Comparison of ENCODE assay signal across 8 mouse cellular contexts in the genomic region with DNA sequence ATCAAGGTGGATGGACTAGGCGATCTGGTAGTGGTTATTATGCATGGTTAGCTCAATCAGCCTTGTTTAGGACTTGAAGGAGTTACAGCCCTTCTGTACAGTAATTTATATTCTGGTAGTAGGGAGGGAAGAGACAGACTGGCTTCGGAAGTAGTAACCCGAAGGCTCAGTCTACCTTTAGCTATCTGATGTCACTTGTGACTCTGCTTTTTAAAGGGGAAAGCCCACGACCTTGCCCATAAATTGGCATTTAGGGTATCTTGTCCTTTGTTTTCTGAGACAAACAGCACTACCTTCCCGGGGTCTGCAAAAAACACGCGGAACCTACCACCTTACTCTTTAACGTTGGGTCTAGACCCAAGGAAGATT. TPM values are rescaled to one million over a fixed set of nuclear protein-coding genes. Genes with fewer than 3 reads are reported as not detected.
A peak's percentile ranks its signal among the peaks of the same experiment; 100 is the strongest.
DNase-seq lines count a peak whose midpoint lies in the region; ATAC-seq and TF ChIP-seq lines count a peak whose summit lies in the region.

No protein-coding gene starts in this region.

- dilution Hi-C loops in CH12.LX (cut with MboI; ENCODE audit: extremely low pct_ligation_motif_present, extremely low pct_unique_long_range_greater_than_20kb, low sequenced_read_pairs): no loop called here

- no peaks in the 10 kb centered on the region for H3K9me3 ChIP-seq in CH12.LX (replicated peaks; ENCODE audit: low read length)
- H3K9me3 ChIP-seq in forebrain, postnatal 0 days (ENCODE audit: low read length): no peaks in the 10 kb centered on the region

- no peak for ATAC-seq in forebrain, postnatal 0 days
- ATAC-seq in megakaryocyte, adult 5-6 weeks (ENCODE audit: poor library complexity, severe bottlenecking): peak; percentile 1; the same call in 1 of the 2 replicates

- 3% methylated on average over 8 of the region's 8 CpGs for WGBS in heart, adult 2 months
- WGBS in forebrain, postnatal 0 days: 5% methylated on average over 8 of the region's 8 CpGs

- H3K27ac ChIP-seq in heart, adult 2 months: peak overlapping the region; percentile 95
- H3K27ac ChIP-seq in CH12.LX (ENCODE audit: insufficient read depth, low read depth): peak overlapping the region; percentile 76
- H3K27ac ChIP-seq in forebrain, postnatal 0 days (ENCODE audit: low read depth, low read length): peak overlapping the region; percentile 85

- in situ Hi-C loops in CH12.LX (cut with MboI; ENCODE audit: low pct_ligation_motif_present, low pct_unique_long_range_greater_than_20kb, low sequenced_read_pairs): no loop called here

- no peaks in the 10 kb centered on the region for H3K27me3 ChIP-seq in heart, adult 2 months (ENCODE audit: control insufficient read depth, insufficient read depth, low read length)
- H3K27me3 ChIP-seq in CH12.LX (replicated peaks): no peaks in the 10 kb centered on the region
- H3K27me3 ChIP-seq in forebrain, postnatal 0 days (ENCODE audit: insufficient read depth, low read length): no peaks in the 10 kb centered on the region

- no peaks in the 10 kb centered on the region for H3K36me3 ChIP-seq in heart, adult 2 months (ENCODE audit: control insufficient read depth, insufficient read depth, low read length)
- H3K36me3 ChIP-seq in CH12.LX (replicated peaks in 1 of 2; ENCODE audit: control insufficient read depth in 1 of 2, insufficient read depth in 1 of 2, low read length in 1 of 2): peaks cover 34 to 58% of the 10 kb centered on the region in 2 experiments
- peaks cover 15% of the 10 kb centered on the region for H3K36me3 ChIP-seq in forebrain, postnatal 0 days (ENCODE audit: insufficient read depth)

- no peaks in the 10 kb centered on the region for H3K79me2 ChIP-seq in heart, adult 2 months (replicated peaks; ENCODE audit: control insufficient read depth, insufficient read depth, low read length)
- peaks cover 5% of the 10 kb centered on the region; the same call in 1 of the 2 replicates for H3K79me2 ChIP-seq in CH12.LX (replicated peaks; ENCODE audit: control insufficient read depth, extremely low read depth, insufficient read depth, poor library complexity, severe bottlenecking)

- TF ChIP-seq CTCF in heart, adult 2 months (IDR thresholded peaks at IDR 0.05): no peak
- TF ChIP-seq CTCF in CH12.LX (conservative IDR thresholded peaks at IDR 0.05 in 1 of 2, IDR thresholded peaks at IDR 0.05 in 1 of 2; ENCODE audit: low read depth in 2 of 2, low read length in 2 of 2): no peak
- no peak for TF ChIP-seq CTCF in forebrain, postnatal 0 days (IDR thresholded peaks at IDR 0.05; ENCODE audit: low read depth)

- H3K4me2 ChIP-seq in CH12.LX (ENCODE audit: insufficient read depth, low read depth, poor library complexity, severe bottlenecking): peak overlapping the region; percentile 55
- peak overlapping the region; percentile 78 for H3K4me2 ChIP-seq in forebrain, postnatal 0 days (ENCODE audit: low read depth)

- TF ChIP-seq RAD21 in CH12.LX (IDR thresholded peaks at IDR 0.05; ENCODE audit: low read depth, low read length): no peak

- no peak; the same call in 1 of the 2 replicates for TF ChIP-seq POLR2A in heart, adult 2 months (IDR thresholded peaks at IDR 0.05; ENCODE audit: insufficient read depth, low read depth, low read length)
- TF ChIP-seq POLR2A in CH12.LX (IDR thresholded peaks at IDR 0.05; ENCODE audit: low read depth, low read length): no peak

- no peak for DNase-seq in heart, adult 2 months
- no peak for DNase-seq in heart, postnatal 25 days (ENCODE audit: low spot score)
- DNase-seq in CH12.LX (ENCODE audit: extremely low read depth): no peak
- DNase-seq in forebrain, postnatal 0 days: peak; percentile 30
- DNase-seq in gastrocnemius, adult 18-20 months (ENCODE audit: low spot score): no peak
- DNase-seq in embryo, embryonic 11 days: no peak
- no peak for DNase-seq in layer of hippocampus, postnatal 25 days (ENCODE audit: extremely low spot score in 1 of 2, low spot score in 1 of 2)

- H3K4me1 ChIP-seq in heart, adult 2 months (ENCODE audit: control insufficient read depth, insufficient read depth, low read length): peaks cover 6% of the 10 kb centered on the region
- peaks cover 6 to 36% of the 10 kb centered on the region in 2 experiments for H3K4me1 ChIP-seq in CH12.LX (ENCODE audit: control insufficient read depth in 1 of 2, insufficient read depth in 2 of 2)
- peaks cover 15% of the 10 kb centered on the region for H3K4me1 ChIP-seq in forebrain, postnatal 0 days (ENCODE audit: insufficient read depth)

- no peak for TF ChIP-seq EP300 in heart, adult 2 months (IDR thresholded peaks at IDR 0.05; ENCODE audit: insufficient read depth, low read depth, low read length)
- no peak for TF ChIP-seq EP300 in CH12.LX (IDR thresholded peaks at IDR 0.05; ENCODE audit: low read length)

- H3K4me3 ChIP-seq in heart, adult 2 months: peak overlapping the region; percentile 89
- H3K4me3 ChIP-seq in CH12.LX (replicated peaks in 1 of 3; ENCODE audit: low read depth in 2 of 3, low read length in 2 of 3, poor library complexity in 1 of 3): peak overlapping the region; percentile 75 to 94 (median 83)
- H3K4me3 ChIP-seq in forebrain, postnatal 0 days (ENCODE audit: low read depth, low read length): peak overlapping the region; percentile 64

- peak overlapping the region; percentile 88 for H3K9ac ChIP-seq in heart, adult 2 months (ENCODE audit: low read depth, low read length)
- peak overlapping the region; percentile 87 for H3K9ac ChIP-seq in CH12.LX (ENCODE audit: insufficient read depth, low read depth)
- peak overlapping the region; percentile 83 for H3K9ac ChIP-seq in forebrain, postnatal 0 days

- intact Hi-C loops in heart, adult 2 months (cut with DNase I): loop anchor here (2.0 to 10.0 kb wide), 3 partner anchors 17 to 235 kb away; a partner anchor contains a TSS
- intact Hi-C loops in heart, postnatal 25 days (cut with DNase I): loop anchor here (2.0 kb wide), 1 partner anchor 17 kb away; a partner anchor contains a TSS

RNA-seq across cellular contexts. Expression of a gene that starts 0.7 kb away (rescaled TPM):
- 10 to 100 TPM; 72.4 to 78.5 TPM for total RNA-seq in heart, adult 2 months (2021)
- 104 and 107 TPM in 2 replicates for polyA plus RNA-seq in heart, adult 2 months (2012; rRNA removed)
- 10 to 100 TPM; 83.0 to 88.6 TPM for total RNA-seq in heart, postnatal 25 days (2021)
- total RNA-seq in CH12.LX (2012; rRNA removed) (51.2 and 57.8 TPM in 2 replicates), CH12.LX (2014; rRNA removed) (22.4 and 24.8 TPM in 2 replicates)
- 24.4 and 30.9 TPM in 2 replicates for polyA plus RNA-seq in CH12.LX (2012; ENCODE audit: insufficient read length, low read depth)
- total RNA-seq in forebrain, postnatal 0 days (2014; rRNA removed): 121 and 130 TPM in 2 replicates
- 81.8 and 86.6 TPM in 2 replicates for polyA plus RNA-seq in forebrain, postnatal 0 days (2015; fragmentation: Nextera tagmentation; extraction: Ambion mirVana)
- total RNA-seq in megakaryocyte, adult 5-6 weeks (2015): 31.9 and 37.2 TPM in 2 replicates
- 27.4 and 32.5 TPM in 2 replicates for total RNA-seq in megakaryocyte, adult 5-6 weeks (2017)
- 10 to 100 TPM; 35.4 to 35.6 TPM for total RNA-seq in gastrocnemius, adult 18-20 months (2021)
- total RNA-seq in layer of hippocampus, postnatal 25 days (2021): 10 to 100 TPM; 71.8 to 72.9 TPM

RNA-seq across cellular contexts. Expression of a gene that starts 1.0 kb away (rescaled TPM):
- total RNA-seq in heart, adult 2 months (2021): 10 to 100 TPM; 12.1 to 14.8 TPM
- polyA plus RNA-seq in heart, adult 2 months (2012; rRNA removed): 12.2 and 14.6 TPM in 2 replicates
- 10 to 100 TPM; 12.2 to 14.3 TPM for total RNA-seq in heart, postnatal 25 days (2021)
- total RNA-seq in CH12.LX (2012; rRNA removed) (22.7 and 33.4 TPM in 2 replicates), CH12.LX (2014; rRNA removed) (14.3 and 14.7 TPM in 2 replicates)
- 51.3 and 53.6 TPM in 2 replicates for polyA plus RNA-seq in CH12.LX (2012; ENCODE audit: insufficient read length, low read depth)
- total RNA-seq in forebrain, postnatal 0 days (2014; rRNA removed): 4.0 and 5.8 TPM in 2 replicates
- 5.2 and 5.3 TPM in 2 replicates for polyA plus RNA-seq in forebrain, postnatal 0 days (2015; fragmentation: Nextera tagmentation; extraction: Ambion mirVana)
- total RNA-seq in megakaryocyte, adult 5-6 weeks (2015): 91.9 and 92.2 TPM in 2 replicates
- 61.1 and 62.7 TPM in 2 replicates for total RNA-seq in megakaryocyte, adult 5-6 weeks (2017)
- total RNA-seq in gastrocnemius, adult 18-20 months (2021): 1 to 10 TPM; 4.8 to 6.6 TPM
- 1 to 10 TPM; 6.3 to 7.4 TPM for total RNA-seq in layer of hippocampus, postnatal 25 days (2021)

RNA-seq across cellular contexts. Expression of a gene that starts 17.0 kb away (rescaled TPM):
- total RNA-seq in heart, adult 2 months (2021): under 1 TPM; 0.16 to 0.18 TPM
- polyA plus RNA-seq in heart, adult 2 months (2012; rRNA removed): 0.67 and 1.2 TPM in 2 replicates
- total RNA-seq in heart, postnatal 25 days (2021): under 1 TPM; 0.16 to 0.42 TPM
- total RNA-seq in CH12.LX (2012; rRNA removed) (4.8 and 5.9 TPM in 2 replicates), CH12.LX (2014; rRNA removed) (1.8 and 2.5 TPM in 2 replicates)
- 6.4 and 7.1 TPM in 2 replicates for polyA plus RNA-seq in CH12.LX (2012; ENCODE audit: insufficient read length, low read depth)
- total RNA-seq in forebrain, postnatal 0 days (2014; rRNA removed): 5.0 and 9.0 TPM in 2 replicates
- 2.6 and 3.7 TPM in 2 replicates for polyA plus RNA-seq in forebrain, postnatal 0 days (2015; fragmentation: Nextera tagmentation; extraction: Ambion mirVana)
- 0.60 and 1.7 TPM in 2 replicates for total RNA-seq in megakaryocyte, adult 5-6 weeks (2015)
- total RNA-seq in megakaryocyte, adult 5-6 weeks (2017): 0.89 and 1.9 TPM in 2 replicates
- total RNA-seq in gastrocnemius, adult 18-20 months (2021): under 1 TPM; 0.09 to 0.38 TPM
- total RNA-seq in layer of hippocampus, postnatal 25 days (2021): 1 to 10 TPM; 3.3 to 5.0 TPM

RNA-seq across cellular contexts. Expression of a gene that starts 18.0 kb away (rescaled TPM):
- total RNA-seq in heart, adult 2 months (2021): 10 to 100 TPM; 45.6 to 51.7 TPM
- 17.4 and 32.7 TPM in 2 replicates for polyA plus RNA-seq in heart, adult 2 months (2012; rRNA removed)
- 10 to 100 TPM; 43.8 to 44.2 TPM for total RNA-seq in heart, postnatal 25 days (2021)
- 22.1 and 26.3 TPM in 2 replicates for total RNA-seq in CH12.LX (2012; rRNA removed)
- total RNA-seq in CH12.LX (2014; rRNA removed): 36.1 and 41.2 TPM in 2 replicates
- 31.7 and 33.3 TPM in 2 replicates for polyA plus RNA-seq in CH12.LX (2012; ENCODE audit: insufficient read length, low read depth)
- total RNA-seq in forebrain, postnatal 0 days (2014; rRNA removed): 48.8 and 57.5 TPM in 2 replicates
- polyA plus RNA-seq in forebrain, postnatal 0 days (2015; fragmentation: Nextera tagmentation; extraction: Ambion mirVana): 7.2 and 8.8 TPM in 2 replicates
- 14.3 and 16.8 TPM in 2 replicates for total RNA-seq in megakaryocyte, adult 5-6 weeks (2015)
- 35.1 and 36.9 TPM in 2 replicates for total RNA-seq in megakaryocyte, adult 5-6 weeks (2017)
- 10 to 100 TPM; 65.3 to 67.3 TPM for total RNA-seq in gastrocnemius, adult 18-20 months (2021)
- total RNA-seq in layer of hippocampus, postnatal 25 days (2021): 10 to 100 TPM; 24.8 to 31.6 TPM

RNA-seq across cellular contexts. Expression of a gene that starts 25.2 kb away (rescaled TPM):
- total RNA-seq in heart, adult 2 months (2021): not detected
- 0.35 and 0.78 TPM in 2 replicates for polyA plus RNA-seq in heart, adult 2 months (2012; rRNA removed)
- under 1 TPM in 1 of 2 experiments, not detected in 1; 0.17 TPM for total RNA-seq in heart, postnatal 25 days (2021)
- total RNA-seq in CH12.LX (2012; rRNA removed) (not detected in 2 replicates), CH12.LX (2014; rRNA removed) (not detected in 2 replicates)
- not detected in 2 replicates for polyA plus RNA-seq in CH12.LX (2012; ENCODE audit: insufficient read length, low read depth)
- total RNA-seq in forebrain, postnatal 0 days (2014; rRNA removed): 0.08 TPM in 1 of 2 replicates, not detected in the other
- polyA plus RNA-seq in forebrain, postnatal 0 days (2015; fragmentation: Nextera tagmentation; extraction: Ambion mirVana): not detected in 2 replicates
- not detected in 2 replicates for total RNA-seq in megakaryocyte, adult 5-6 weeks (2015)
- not detected in 2 replicates for total RNA-seq in megakaryocyte, adult 5-6 weeks (2017)
- not detected for total RNA-seq in gastrocnemius, adult 18-20 months (2021)
- total RNA-seq in layer of hippocampus, postnatal 25 days (2021): not detected
